Mouse (Mus musculus) cerebellum, postnatal 36 days (tissue): ENCODE results near the gene Zfp663.

Experiments
- DNase-seq, 2 experiments: peaks; one replicate each; pipeline ENCODE4 v3.0.0; 2021 to 2022; ENCODE audit warnings: mixed read lengths in 2 of 2

The Zfp663 gene

DNA sequence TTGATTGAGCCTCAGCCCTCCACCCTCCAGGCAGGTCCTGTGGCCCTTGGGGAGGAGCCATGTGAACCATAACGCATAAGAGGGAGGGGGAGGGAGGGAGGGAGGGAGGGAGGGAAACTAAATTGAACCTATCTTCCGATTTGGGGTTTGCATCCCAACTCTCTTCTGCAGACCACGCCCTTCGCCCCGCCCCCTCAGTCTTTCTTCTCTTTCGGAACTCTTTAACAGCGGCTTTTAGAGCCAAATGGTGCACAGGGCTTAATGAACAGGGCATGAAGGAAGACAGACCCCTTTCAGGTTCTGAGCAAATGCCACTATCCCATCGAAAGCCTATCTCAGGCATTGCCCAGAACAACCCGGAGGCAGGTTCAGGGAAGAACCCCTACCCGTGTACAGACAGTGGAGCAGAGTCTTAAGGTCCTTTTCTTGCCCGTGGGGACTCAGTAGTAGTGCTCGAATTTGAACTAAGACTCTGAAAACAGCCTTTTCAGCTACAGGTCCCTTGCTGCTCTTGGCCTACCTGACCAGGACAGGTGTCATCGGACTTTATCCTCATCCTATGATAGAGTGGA lies 575 bp downstream of the Zfp663 start:
- no peak for DNase-seq

GRCm38 (mm10) chr2:165367047-165367520 lies 1.4 kb downstream of the Zfp663 start:
- no peak for DNase-seq

DNA sequence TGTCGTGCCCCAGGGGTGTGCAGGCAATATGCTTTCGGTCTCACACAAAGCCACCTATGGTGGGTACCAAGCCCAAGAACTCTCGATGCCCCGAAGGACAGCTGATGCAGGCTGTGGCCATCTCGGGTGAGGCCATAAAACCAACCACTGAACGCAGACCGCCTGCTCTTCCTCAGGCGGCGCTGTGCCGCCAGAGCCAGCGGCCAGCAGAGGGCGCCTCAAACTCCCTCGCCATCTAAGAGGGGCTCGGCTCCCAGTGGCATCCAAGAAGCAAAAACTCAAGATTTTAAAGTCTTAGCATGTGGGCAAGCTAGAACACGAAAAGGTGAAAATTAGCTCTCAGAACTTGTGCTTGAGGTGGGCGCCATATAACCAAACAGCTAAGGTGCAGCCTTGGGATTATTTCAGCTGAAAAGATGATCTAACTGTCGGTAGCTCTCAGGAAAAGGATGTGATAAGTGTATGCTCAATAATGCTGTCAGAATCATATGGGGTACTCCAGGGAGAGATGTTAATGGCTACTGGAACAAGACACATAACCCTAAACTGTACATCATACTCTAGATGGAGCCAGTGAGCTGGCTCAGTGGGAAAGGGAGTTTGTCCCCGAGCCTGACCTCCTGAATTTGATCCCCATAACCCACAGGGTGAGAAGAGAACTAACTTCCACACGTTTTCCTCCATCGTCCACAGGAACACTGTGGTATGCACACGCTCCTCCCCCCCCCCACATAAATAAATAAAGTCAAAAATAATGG lies 4.0 kb downstream of the Zfp663 start:
- peak; percentile 65 to 72 for DNase-seq

GRCm38 (mm10) chr2:165363282-165363681 lies 5.2 kb downstream of the Zfp663 start:
- no peak for DNase-seq

GRCm38 (mm10) chr2:165360861-165361260 lies 7.7 kb downstream of the Zfp663 start:
- peak; percentile 36 to 44 for DNase-seq

- DNase-seq = no peak
Observed at GRCm38 (mm10) chr2:165351828-165352513, 16.6 kb downstream of the Zfp663 start.

DNA sequence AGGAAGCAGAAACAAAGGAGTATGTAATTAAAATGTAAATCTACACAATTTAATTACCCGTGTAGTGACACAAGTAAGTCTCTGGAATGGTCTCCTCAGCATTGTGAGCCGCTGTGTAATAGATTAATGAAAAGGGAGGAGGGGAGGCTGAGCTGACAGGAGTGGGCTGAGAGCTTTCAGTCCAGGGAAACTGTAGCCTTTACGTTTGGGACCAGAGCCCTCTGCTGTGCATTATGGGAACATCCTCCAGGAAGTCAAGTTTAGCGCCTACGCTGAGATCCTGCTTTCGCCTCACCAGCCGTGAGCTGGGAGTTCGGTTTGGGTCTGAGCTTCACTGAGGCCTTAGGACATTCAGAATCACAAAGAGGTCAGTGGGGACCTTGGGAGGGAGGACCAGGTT lies 19.1 kb downstream of the Zfp663 start:
- peak; percentile 50 to 54 for DNase-seq

DNA sequence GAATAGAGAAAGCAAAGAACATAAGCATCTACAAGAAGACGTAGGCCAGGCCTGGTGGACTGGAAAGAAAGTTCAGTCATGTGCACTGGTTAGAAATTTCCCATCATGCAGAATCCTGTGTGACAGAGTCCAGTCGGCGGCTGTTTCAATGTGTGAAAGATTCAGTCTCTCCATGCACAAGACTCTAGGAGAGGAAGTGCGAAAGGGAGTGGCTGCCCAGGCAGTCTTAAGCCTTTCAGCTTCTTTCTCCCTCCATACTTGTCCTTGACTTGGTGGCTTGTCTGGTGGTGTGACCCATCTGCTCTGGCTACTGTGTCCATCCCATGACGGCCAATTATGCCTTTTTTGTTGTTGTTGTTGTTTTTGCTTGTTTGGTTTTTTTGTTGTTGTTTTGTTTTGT lies 22.3 kb downstream of the Zfp663 start:
- no peak for DNase-seq

DNA sequence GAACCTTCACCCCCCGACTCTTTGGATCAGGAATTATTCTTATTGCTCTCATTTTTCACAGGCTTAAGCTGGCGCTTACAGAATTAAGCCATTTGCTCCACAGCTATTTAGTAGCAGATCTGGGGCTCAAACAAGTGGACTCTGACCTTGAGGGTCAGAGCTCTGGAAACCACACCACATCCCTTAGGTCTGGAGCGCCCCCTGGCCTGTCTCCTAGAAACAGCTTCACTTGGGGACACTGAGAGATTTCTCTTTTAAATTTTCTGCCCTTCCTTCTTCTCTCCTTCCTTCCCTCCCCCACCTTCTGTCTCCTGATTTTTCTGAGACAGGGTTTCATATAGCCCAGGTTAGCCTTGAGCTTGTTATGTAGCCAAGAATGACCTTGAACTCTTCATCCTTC lies 31.3 kb downstream of the Zfp663 start:
- peak; percentile 73 to 77 for DNase-seq

DNA sequence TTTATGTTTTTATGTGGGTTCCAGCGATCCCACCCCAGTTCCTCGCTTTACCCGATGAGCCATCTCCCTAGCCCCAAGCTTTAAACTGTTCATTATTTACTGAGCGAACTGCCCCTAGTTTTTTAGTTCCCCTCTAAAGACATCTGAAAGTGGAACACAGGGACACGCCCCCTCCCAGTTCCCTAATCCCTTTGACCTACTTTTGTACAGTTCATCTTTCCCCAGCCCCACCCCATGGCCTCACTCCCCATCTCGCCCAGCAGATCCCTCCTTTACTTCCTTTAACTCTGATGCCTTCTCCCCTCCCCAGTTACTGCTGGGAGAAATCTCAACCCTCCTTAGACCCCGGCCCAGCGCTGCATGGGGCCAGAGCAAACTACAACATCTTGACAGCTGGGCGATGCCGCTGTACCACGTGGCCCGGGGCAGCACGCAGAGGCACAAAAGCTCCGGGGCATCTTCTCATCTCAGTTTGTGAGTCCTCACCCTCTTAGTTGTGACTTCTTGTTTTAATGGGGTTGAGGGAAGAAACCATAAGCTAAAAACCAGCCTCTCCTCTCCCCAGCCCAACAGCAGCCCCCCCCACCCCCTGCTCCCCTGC lies 35.8 kb downstream of the Zfp663 start:
- DNase-seq = no peak

DNA sequence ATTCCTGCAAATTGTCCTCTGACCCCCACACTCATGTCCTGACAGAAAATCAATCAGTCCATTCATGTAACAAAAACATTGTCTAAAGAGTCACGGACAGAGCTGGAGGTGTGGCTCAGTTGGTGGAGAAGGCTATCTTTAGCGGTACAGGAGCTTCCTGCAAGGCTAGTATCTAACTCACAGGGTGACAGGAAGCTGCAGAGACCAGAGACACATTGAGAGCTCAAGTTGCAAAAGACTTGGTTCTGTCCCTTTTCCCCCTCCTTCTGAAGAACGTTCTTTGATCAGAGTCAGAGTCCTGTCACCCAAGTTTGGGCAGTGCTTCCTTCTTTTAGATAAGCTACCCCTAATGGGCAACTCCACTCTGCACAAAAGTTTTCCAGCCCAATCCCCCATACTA lies 38.8 kb downstream of the Zfp663 start:
- no peak for DNase-seq

- DNase-seq = no peak
Observed at GRCm38 (mm10) chr2:165328746-165329145, 39.8 kb downstream of the Zfp663 start.

DNA sequence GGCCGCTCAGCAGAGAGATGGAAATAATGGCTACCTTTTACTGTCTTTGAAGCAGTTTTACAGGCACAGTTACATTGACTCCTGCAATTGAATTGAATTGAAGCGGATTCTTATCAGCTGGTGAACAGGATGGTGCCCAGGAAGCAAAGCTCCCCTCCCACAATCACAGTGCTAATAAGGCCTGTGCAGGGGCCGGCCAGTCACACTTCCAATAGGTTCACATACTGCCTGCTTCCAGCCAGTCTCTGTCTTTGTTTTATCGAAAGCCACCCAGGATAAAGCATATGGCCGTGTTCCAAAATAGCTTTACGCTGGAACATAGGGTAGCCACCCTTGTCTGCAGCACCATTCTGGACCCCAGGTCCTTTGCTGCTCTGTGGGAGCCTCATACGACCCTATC lies 41.1 kb downstream of the Zfp663 start:
- DNase-seq = no peak

GRCm38 (mm10) chr2:165326304-165327190 lies 42.0 kb downstream of the Zfp663 start, which contains the start of gene Elmo2:
Gene Elmo2 (minus strand): TSS chr2:165326479.
- peak; percentile 97 to 99 for DNase-seq

DNA sequence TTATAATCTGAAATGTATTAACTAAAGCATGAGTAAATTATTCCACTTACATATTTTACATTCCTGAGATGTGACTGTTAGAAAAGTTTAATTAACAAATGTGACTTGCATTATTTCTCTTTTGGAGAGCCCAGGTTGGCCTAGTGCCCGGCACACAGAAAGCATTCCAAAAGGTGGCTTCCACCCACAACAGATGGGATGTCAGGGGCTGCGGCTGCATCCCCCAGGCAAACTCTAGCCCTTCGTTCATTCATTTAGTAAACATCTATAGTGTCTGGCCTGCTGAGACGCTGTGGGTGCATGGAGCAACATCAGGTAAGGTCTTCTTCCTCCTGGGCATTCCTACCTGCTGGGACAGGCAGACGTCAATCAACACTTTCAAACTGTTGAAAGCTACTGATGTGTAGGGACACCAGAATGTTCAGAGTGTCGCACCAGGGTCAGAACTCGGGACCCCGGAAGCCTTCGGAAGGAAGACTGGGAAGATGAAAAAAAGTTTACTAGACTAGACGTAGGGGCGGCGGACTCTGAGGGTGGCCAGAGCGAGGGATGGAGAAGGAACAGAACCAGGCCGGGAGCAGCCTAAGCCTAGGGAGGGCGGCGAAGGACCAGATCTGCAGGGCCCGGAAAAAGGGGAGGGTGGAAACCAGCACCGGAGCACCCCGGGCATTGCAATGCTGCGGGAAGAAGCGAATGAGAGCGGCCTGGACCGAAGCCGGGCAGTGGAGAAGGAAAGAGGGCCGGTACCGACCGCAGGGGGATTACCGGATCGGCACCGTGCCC lies 42.8 kb downstream of the Zfp663 start:
- peak in 1 of 2 experiments; percentile 62 for DNase-seq

DNA sequence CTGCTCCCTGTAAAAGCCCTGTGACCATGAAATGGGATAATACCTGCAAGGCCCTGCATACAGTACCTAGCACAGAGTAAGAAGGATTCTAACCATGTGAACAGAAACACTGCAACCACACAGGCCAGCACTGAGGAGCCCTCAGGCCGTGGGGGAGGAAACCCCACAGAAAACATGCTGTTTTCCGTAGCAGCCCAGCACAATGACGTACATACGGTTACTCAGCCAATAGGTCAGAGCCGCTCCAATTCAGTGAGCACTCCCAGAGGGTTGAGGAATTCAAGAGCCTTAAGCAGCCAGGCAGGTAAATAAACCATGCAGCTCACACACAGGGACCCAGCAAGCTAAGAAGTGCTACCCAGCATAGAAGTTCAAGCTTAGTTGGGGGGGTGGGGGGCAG lies 44.6 kb downstream of the Zfp663 start:
- peak; percentile 31 to 37 for DNase-seq

DNA sequence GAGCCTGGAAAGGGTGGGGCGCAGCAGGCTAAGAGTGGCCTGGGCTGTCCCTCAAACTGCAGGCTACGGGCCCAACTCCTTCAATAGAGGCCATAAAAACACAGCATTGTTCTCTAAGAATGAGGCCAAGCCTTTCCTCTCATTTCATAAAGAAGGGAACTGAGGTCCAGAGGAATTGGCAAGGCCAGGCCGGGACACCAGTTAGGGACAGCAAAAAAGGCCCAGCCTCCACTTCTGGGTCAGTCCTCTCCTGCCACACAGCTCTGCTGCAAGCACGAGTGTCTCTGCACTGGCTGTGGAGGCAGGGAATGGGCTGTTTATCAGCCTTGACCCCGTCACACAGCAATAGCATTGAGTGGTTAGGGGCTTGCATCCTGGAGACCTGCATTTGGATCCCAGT lies 45.0 kb downstream of the Zfp663 start:
- DNase-seq = peak; percentile 20

GRCm38 (mm10) chr2:165321981-165322735 lies 46.4 kb downstream of the Zfp663 start:
- DNase-seq = peak in 1 of 2 experiments; percentile 10

DNA sequence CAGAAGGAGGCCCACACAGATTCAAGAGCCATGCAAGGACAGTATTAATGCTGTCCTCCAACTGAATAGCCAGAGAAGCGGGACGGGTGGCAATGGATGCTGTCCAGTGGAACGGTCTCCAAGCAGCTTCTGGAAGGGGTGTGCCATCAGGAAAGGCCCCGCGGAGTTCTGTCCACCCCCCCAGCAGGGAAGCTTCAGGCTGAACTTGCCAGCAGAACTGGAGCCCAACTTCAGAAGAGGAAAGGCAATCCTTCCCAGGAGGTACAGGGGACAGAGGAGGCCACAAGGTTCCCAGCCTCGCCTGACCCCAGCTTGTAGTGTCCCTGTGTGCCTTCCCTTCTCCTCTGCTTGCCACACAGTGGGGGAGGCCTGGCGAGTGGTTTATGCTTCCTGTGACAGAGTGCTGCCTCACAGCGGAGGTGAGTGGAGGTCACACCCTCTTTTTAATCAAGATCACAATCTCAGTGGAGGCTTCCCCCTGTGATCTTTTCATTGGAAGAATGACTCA lies 47.1 kb downstream of the Zfp663 start:
- DNase-seq = peak; percentile 53 to 61

GRCm38 (mm10) chr2:165320531-165321150 lies 47.9 kb downstream of the Zfp663 start:
- DNase-seq = peak; percentile 40 to 53
